Mouse (Mus musculus): ENCODE measurements around the gene 4930432M17Rik. TPM values are rescaled to one million over a fixed set of nuclear protein-coding genes. Genes with fewer than 3 reads are reported as not detected.

4930432M17Rik gene
- not detected in 2 replicates for polyA plus RNA-seq (2015; fragmentation: Nextera tagmentation; extraction: Ambion mirVana)

DNA sequence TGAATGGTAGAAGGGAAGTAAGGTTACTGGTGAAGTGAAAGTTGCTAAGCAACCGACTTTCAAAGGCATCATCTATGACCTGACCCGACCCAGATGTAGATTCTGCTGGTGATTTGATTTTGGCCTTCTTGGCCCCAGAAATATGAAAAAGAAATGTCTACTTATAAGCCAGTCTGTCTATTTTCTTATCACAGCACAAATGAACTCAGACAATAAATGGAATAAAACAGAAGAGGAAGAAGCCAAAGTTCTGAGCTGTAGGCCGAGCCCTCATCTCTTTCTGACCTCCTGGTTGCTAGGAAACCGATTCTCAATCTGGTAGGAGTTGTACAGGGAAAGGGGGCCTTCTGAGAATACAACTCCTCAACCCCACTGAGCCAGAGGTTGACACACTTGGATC, at the start of gene 4930432M17Rik:
Gene 4930432M17Rik (plus strand): TSS at position 301 of the 400 bp plus-strand sequence.
- Histone ChIP-seq H3K4me3 (ENCODE audit: low read length) (no peak within 1 kb of the TSS), H3K4me2 (ENCODE audit: low read depth, low read length) (no peak within 1 kb of the TSS), H3K4me1 (ENCODE audit: control insufficient read depth, insufficient read depth, low read length) (peaks cover 4% of the 10 kb centered on the region; the same call in 1 of the 2 replicates), H3K9ac (ENCODE audit: low read depth, low read length) (no peak within 1 kb of the TSS), H3K27ac (ENCODE audit: low read length) (no peak within 1 kb of the TSS), H3K9me3 (ENCODE audit: control insufficient read depth, low read length) (no peaks in the 10 kb centered on the region), H3K36me3 (ENCODE audit: control insufficient read depth, insufficient read depth, low read length) (no peaks in the 10 kb centered on the region), H3K27me3 (replicated peaks; ENCODE audit: control insufficient read depth, insufficient read depth, low read length) (no peaks in the 10 kb centered on the region)
- no peak for ATAC-seq
- WGBS = 80% methylated on average over 4 of the region's 4 CpGs

- 63% methylated on average over 2 of the region's 2 CpGs for WGBS
- no peaks in the 10 kb centered on the region for H3K36me3 ChIP-seq (ENCODE audit: control insufficient read depth, insufficient read depth, low read length)
- no peaks in the 10 kb centered on the region for H3K27me3 ChIP-seq (replicated peaks; ENCODE audit: control insufficient read depth, insufficient read depth, low read length)
- H3K27ac ChIP-seq (ENCODE audit: low read length) = no peak overlapping the region
- ATAC-seq = peak; percentile 58; the same call in 1 of the 2 replicates
- H3K4me2 ChIP-seq (ENCODE audit: low read depth, low read length) = no peak overlapping the region
- no peaks in the 10 kb centered on the region for H3K4me1 ChIP-seq (ENCODE audit: control insufficient read depth, insufficient read depth, low read length)
- no peaks in the 10 kb centered on the region for H3K9me3 ChIP-seq (ENCODE audit: control insufficient read depth, low read length)
- H3K4me3 ChIP-seq (ENCODE audit: low read length) = no peak overlapping the region
- H3K9ac ChIP-seq (ENCODE audit: low read depth, low read length) = no peak overlapping the region
Measured at GRCm38 (mm10) chr3:121625662-121626061, 44.9 kb upstream of the 4930432M17Rik start.

DNA sequence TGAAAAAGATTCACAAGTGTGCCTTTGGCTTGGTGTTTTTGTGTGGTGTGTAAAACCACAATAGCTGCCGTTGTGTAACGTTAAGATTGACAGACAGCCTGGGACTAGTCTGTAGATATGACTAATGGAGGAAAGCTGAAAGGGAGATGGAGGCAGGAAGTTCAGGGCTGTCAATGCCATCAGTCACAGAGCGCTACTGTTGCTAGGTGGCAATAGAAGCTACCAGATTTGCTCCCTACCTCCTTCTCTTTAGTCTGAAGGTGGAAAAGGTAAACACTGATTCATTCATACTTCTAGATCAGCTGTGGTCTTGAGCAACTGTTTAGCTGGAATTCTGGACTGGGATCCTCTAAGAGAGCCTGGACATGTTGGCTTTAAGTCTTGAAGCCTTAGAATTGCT, 44.3 kb upstream of the 4930432M17Rik start:
- no peak for ATAC-seq
- Histone ChIP-seq H3K4me2 (ENCODE audit: low read depth, low read length) (no peak overlapping the region), H3K36me3 (ENCODE audit: control insufficient read depth, insufficient read depth, low read length) (no peaks in the 10 kb centered on the region), H3K9me3 (ENCODE audit: control insufficient read depth, low read length) (no peaks in the 10 kb centered on the region), H3K4me1 (ENCODE audit: control insufficient read depth, insufficient read depth, low read length) (no peaks in the 10 kb centered on the region), H3K27ac (ENCODE audit: low read length) (no peak overlapping the region), H3K27me3 (replicated peaks; ENCODE audit: control insufficient read depth, insufficient read depth, low read length) (no peaks in the 10 kb centered on the region), H3K4me3 (ENCODE audit: low read length) (no peak overlapping the region), H3K9ac (ENCODE audit: low read depth, low read length) (no peak overlapping the region)
- 83% methylated on average over 3 of the region's 3 CpGs for WGBS

- no peaks in the 10 kb centered on the region for H3K9me3 ChIP-seq (ENCODE audit: control insufficient read depth, low read length)
- no peak overlapping the region for H3K9ac ChIP-seq (ENCODE audit: low read depth, low read length)
- ATAC-seq = no peak
- no peaks in the 10 kb centered on the region for H3K27me3 ChIP-seq (replicated peaks; ENCODE audit: control insufficient read depth, insufficient read depth, low read length)
- H3K4me2 ChIP-seq (ENCODE audit: low read depth, low read length) = no peak overlapping the region
- H3K27ac ChIP-seq (ENCODE audit: low read length) = no peak overlapping the region
- H3K4me3 ChIP-seq (ENCODE audit: low read length) = no peak overlapping the region
- WGBS = 54% methylated on average over 3 of the region's 3 CpGs
- H3K4me1 ChIP-seq (ENCODE audit: control insufficient read depth, insufficient read depth, low read length) = no peaks in the 10 kb centered on the region
- H3K36me3 ChIP-seq (ENCODE audit: control insufficient read depth, insufficient read depth, low read length) = no peaks in the 10 kb centered on the region
Measured at GRCm38 (mm10) chr3:121628245-121628644, 42.3 kb upstream of the 4930432M17Rik start.

- WGBS = 70% methylated on average over 7 of the region's 7 CpGs
- Histone ChIP-seq H3K4me1 (ENCODE audit: control insufficient read depth, insufficient read depth, low read length) (no peaks in the 10 kb centered on the region), H3K9me3 (ENCODE audit: control insufficient read depth, low read length) (no peaks in the 10 kb centered on the region), H3K27ac (ENCODE audit: low read length) (no peak overlapping the region), H3K4me3 (ENCODE audit: low read length) (no peak overlapping the region), H3K27me3 (replicated peaks; ENCODE audit: control insufficient read depth, insufficient read depth, low read length) (no peaks in the 10 kb centered on the region), H3K4me2 (ENCODE audit: low read depth, low read length) (no peak overlapping the region), H3K36me3 (ENCODE audit: control insufficient read depth, insufficient read depth, low read length) (no peaks in the 10 kb centered on the region), H3K9ac (ENCODE audit: low read depth, low read length) (no peak overlapping the region)
- ATAC-seq = no peak
Measured at GRCm38 (mm10) chr3:121630626-121631025, 39.9 kb upstream of the 4930432M17Rik start.

GRCm38 (mm10) chr3:121634963-121635362, 35.6 kb upstream of the 4930432M17Rik start:
- Histone ChIP-seq H3K4me3 (ENCODE audit: low read length) (no peak overlapping the region), H3K27ac (ENCODE audit: low read length) (no peak overlapping the region), H3K4me1 (ENCODE audit: control insufficient read depth, insufficient read depth, low read length) (no peaks in the 10 kb centered on the region), H3K9ac (ENCODE audit: low read depth, low read length) (no peak overlapping the region), H3K9me3 (ENCODE audit: control insufficient read depth, low read length) (no peaks in the 10 kb centered on the region), H3K4me2 (ENCODE audit: low read depth, low read length) (no peak overlapping the region), H3K36me3 (ENCODE audit: control insufficient read depth, insufficient read depth, low read length) (no peaks in the 10 kb centered on the region), H3K27me3 (replicated peaks; ENCODE audit: control insufficient read depth, insufficient read depth, low read length) (no peaks in the 10 kb centered on the region)
- WGBS = 76% methylated on average over 3 of the region's 3 CpGs
- ATAC-seq = no peak

DNA sequence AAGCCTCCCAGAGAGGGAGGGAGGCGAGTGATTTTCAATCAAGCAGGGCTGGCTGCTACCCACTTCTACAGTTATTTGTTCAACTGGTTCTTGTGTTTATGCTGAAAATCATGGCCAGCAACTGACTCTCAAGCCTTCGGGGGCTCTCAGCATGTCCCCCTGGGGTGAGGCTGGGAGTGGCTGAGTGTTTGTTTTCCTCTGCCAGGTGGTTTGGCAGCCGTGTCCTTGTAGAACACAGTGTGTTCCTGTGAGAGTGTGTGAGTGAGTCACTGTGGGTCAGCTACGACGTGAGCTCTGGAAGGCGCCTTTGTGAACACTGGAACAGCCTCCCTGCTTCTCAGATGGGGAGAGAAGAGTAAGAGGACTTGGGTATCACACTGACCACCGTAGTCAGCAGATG, 35.1 kb upstream of the 4930432M17Rik start:
- Histone ChIP-seq H3K27me3 (replicated peaks; ENCODE audit: control insufficient read depth, insufficient read depth, low read length) (no peaks in the 10 kb centered on the region), H3K36me3 (ENCODE audit: control insufficient read depth, insufficient read depth, low read length) (no peaks in the 10 kb centered on the region), H3K4me1 (ENCODE audit: control insufficient read depth, insufficient read depth, low read length) (no peaks in the 10 kb centered on the region), H3K4me2 (ENCODE audit: low read depth, low read length) (no peak overlapping the region), H3K27ac (ENCODE audit: low read length) (no peak overlapping the region), H3K9ac (ENCODE audit: low read depth, low read length) (no peak overlapping the region), H3K4me3 (ENCODE audit: low read length) (no peak overlapping the region), H3K9me3 (ENCODE audit: control insufficient read depth, low read length) (no peaks in the 10 kb centered on the region)
- WGBS = 61% methylated on average over 7 of the region's 7 CpGs
- no peak for ATAC-seq

DNA sequence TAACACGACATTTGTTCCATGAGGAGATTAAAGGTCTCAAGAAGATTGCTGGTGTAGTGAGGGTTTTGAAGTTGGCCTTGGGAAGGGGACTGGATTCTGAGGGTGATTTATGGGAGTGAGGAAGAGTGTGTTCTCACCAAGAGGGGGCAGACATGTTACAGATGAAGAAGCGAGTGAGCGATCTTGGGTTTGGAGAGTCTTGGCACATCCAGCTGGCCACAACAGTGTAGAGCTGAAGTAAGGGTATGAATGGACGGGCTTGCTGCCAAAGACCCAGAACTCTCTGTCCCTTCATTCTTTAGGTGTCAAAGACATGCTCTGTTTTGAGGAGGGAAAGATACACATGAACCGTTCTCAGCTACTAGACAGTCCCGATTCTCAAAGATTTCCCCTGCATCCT, 34.2 kb upstream of the 4930432M17Rik start:
- WGBS = 60% methylated on average over 6 of the region's 6 CpGs
- H3K4me2 ChIP-seq (ENCODE audit: low read depth, low read length) = no peak overlapping the region
- ATAC-seq = no peak
- H3K27me3 ChIP-seq (replicated peaks; ENCODE audit: control insufficient read depth, insufficient read depth, low read length) = no peaks in the 10 kb centered on the region
- H3K36me3 ChIP-seq (ENCODE audit: control insufficient read depth, insufficient read depth, low read length) = no peaks in the 10 kb centered on the region
- H3K4me3 ChIP-seq (ENCODE audit: low read length) = no peak overlapping the region
- no peaks in the 10 kb centered on the region for H3K4me1 ChIP-seq (ENCODE audit: control insufficient read depth, insufficient read depth, low read length)
- no peak overlapping the region for H3K27ac ChIP-seq (ENCODE audit: low read length)
- no peaks in the 10 kb centered on the region for H3K9me3 ChIP-seq (ENCODE audit: control insufficient read depth, low read length)
- H3K9ac ChIP-seq (ENCODE audit: low read depth, low read length) = no peak overlapping the region

- no peak overlapping the region for H3K4me3 ChIP-seq (ENCODE audit: low read length)
- H3K36me3 ChIP-seq (ENCODE audit: control insufficient read depth, insufficient read depth, low read length) = no peaks in the 10 kb centered on the region
- 67% methylated on average over 7 of the region's 7 CpGs for WGBS
- H3K9me3 ChIP-seq (ENCODE audit: control insufficient read depth, low read length) = no peaks in the 10 kb centered on the region
- no peak overlapping the region for H3K4me2 ChIP-seq (ENCODE audit: low read depth, low read length)
- H3K27ac ChIP-seq (ENCODE audit: low read length) = no peak overlapping the region
- 0 out of 2 replicates have a peak, but pooled peaks have one; percentile 26 for ATAC-seq
- H3K4me1 ChIP-seq (ENCODE audit: control insufficient read depth, insufficient read depth, low read length) = no peaks in the 10 kb centered on the region
- H3K9ac ChIP-seq (ENCODE audit: low read depth, low read length) = no peak overlapping the region
- no peaks in the 10 kb centered on the region for H3K27me3 ChIP-seq (replicated peaks; ENCODE audit: control insufficient read depth, insufficient read depth, low read length)
Measured at GRCm38 (mm10) chr3:121636748-121637147, 33.8 kb upstream of the 4930432M17Rik start.

GRCm38 (mm10) chr3:121637792-121638191, 32.8 kb upstream of the 4930432M17Rik start:
- 78% methylated on average over 5 of the region's 5 CpGs for WGBS
- Histone ChIP-seq H3K4me2 (ENCODE audit: low read depth, low read length) (no peak overlapping the region), H3K9me3 (ENCODE audit: control insufficient read depth, low read length) (no peaks in the 10 kb centered on the region), H3K27ac (ENCODE audit: low read length) (no peak overlapping the region), H3K9ac (ENCODE audit: low read depth, low read length) (no peak overlapping the region), H3K4me1 (ENCODE audit: control insufficient read depth, insufficient read depth, low read length) (no peaks in the 10 kb centered on the region), H3K27me3 (replicated peaks; ENCODE audit: control insufficient read depth, insufficient read depth, low read length) (no peaks in the 10 kb centered on the region), H3K36me3 (ENCODE audit: control insufficient read depth, insufficient read depth, low read length) (no peaks in the 10 kb centered on the region), H3K4me3 (ENCODE audit: low read length) (no peak overlapping the region)
- no peak for ATAC-seq
